Mouse (Mus musculus) spleen, postnatal 4 days (tissue): ENCODE results near the gene Medag.

ENCODE experiments used
- DNase-seq, 2 experiments: peaks; one replicate each; pipeline ENCODE4 v3.0.0; 2022; ENCODE audit warnings: low spot score in 2 of 2

Medag gene

GRCm38 (mm10) chr5:149382601-149383000 is 28.9 kb upstream of the Medag start:
- no peak for DNase-seq

- no peak for DNase-seq
Measured at GRCm38 (mm10) chr5:149385228-149385961, 26.2 kb upstream of the Medag start.

DNA sequence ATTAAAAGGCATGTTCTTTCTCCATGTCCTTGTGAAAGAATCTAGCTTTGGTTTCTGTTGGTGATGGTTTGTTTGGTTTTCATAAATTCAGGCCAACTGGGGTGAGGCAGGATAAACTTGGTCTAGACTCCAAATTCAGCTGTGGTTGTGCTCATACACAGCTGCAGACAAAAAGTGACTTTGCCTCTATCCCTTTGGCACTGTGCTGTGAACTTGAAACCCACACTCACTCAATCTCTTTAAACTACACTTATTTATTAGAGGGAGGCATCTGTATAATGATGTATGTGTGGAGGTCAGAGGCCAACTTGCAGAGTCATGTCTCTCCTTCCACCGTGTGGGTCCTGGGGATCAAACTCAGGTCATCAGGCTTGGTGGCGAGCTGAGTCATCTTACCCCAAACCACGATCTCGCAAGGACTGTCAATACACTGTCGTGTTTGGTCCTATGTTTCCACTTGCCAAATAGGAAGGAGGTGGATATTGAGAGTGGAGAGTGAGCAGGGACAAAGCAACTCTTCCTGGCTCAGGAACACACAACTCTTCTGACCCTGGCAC is 25.2 kb upstream of the Medag start:
- DNase-seq: no peak

GRCm38 (mm10) chr5:149388947-149389346 is 22.6 kb upstream of the Medag start:
- DNase-seq: no peak

GRCm38 (mm10) chr5:149389548-149390211 is 21.9 kb upstream of the Medag start:
- DNase-seq: no peak

GRCm38 (mm10) chr5:149391574-149392375 is 19.8 kb upstream of the Medag start:
- DNase-seq: no peak

DNA sequence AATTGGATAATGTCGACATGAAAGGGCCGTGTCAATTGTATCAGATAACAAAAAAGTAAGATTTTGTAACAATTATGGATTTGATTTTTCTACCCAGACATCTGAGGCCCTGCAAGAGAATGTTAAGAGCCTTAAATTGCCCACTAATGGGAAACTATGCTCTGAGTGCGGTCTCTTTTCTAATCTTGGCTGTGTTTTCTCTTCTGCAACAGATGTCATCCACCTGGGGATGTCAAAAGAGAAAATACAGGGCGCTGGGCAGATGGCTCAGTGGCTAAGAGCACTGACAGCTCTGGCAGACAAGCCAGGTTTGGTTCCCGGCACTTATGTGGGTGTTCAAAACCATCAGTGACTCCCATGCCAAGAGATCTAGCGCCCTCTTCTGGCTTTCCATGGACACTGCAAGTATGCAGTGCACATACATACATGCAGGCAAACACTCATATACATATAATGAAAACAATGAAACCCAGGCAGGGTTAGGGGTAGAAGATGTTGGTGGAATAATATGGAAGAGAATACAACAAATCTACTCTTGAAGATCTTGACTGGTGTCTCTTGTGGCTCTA is 19.0 kb upstream of the Medag start:
- DNase-seq: no peak

DNA sequence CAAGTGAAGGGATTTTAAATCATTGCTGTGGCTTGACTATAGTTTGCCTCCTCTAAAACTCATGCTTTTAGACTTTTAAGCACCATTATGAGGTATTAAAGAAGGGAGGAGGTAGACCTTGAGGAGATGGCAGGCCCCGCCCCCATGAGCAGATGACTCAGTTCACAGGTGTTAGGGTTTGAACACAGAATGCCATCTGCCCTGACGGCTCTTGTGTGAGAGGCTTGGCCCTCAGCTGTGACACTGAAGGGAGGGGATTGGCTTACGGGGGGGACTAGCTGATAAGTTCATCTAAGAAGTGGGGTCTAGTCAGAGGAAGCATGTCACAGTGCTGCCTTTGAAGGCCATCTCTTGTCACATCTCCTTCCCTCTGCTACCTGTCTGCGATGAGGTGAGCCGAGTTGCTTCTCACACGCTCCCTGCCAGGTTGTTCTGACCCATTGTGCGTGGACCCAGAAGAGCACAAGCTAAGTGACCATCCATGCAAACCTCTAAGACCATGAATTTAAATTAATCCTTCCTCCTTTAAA is 10.0 kb upstream of the Medag start:
- DNase-seq: no peak

- no peak for DNase-seq
Measured at GRCm38 (mm10) chr5:149402029-149402428, 9.5 kb upstream of the Medag start.

GRCm38 (mm10) chr5:149403386-149403785 is 8.2 kb upstream of the Medag start:
- no peak for DNase-seq

- no peak for DNase-seq
Measured at GRCm38 (mm10) chr5:149404710-149405109, 6.8 kb upstream of the Medag start.

GRCm38 (mm10) chr5:149406791-149407276 is 4.7 kb upstream of the Medag start:
- no peak for DNase-seq

- no peak for DNase-seq
Measured at GRCm38 (mm10) chr5:149409502-149409901, 2.0 kb upstream of the Medag start.

DNA sequence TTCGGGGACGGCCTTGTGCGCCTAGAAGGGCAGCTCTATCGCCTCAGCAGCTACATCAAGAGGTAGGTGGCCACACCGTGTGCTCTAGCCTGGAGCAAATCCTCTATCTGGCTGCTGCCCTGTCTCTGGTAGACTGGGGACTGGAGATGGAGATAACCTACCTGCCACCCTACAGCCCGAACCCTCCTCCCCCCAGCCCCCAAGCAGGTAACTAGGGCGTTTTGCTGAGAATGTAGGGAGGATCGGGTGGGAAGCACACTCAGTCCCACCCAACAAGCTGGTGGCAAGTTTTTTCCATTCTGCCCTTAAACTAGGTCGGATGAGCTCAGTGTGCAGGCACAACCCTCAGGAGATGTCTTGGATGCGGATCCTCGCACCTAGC is 636 bp downstream of the Medag start:
- DNase-seq: no peak

DNA sequence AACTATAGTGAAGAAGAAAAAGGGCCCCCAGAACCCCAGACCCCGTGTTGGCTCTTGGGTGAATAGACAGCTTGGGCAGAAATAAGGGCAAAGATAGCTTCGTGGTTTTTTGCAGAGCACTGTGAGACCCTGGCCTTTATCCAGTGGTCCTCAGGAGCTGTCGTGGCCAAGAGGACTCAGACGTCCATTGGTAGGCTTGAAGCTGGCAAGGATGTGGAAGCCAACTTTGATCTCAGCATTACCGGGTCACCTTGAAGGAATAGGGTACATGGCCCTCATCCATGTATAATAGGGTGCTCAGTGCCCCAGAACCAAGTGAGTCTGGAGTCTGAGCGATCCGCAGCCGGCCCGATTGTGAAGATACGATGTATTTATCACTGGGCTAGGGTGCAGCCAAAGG is 1.1 kb downstream of the Medag start:
- DNase-seq: no peak

DNA sequence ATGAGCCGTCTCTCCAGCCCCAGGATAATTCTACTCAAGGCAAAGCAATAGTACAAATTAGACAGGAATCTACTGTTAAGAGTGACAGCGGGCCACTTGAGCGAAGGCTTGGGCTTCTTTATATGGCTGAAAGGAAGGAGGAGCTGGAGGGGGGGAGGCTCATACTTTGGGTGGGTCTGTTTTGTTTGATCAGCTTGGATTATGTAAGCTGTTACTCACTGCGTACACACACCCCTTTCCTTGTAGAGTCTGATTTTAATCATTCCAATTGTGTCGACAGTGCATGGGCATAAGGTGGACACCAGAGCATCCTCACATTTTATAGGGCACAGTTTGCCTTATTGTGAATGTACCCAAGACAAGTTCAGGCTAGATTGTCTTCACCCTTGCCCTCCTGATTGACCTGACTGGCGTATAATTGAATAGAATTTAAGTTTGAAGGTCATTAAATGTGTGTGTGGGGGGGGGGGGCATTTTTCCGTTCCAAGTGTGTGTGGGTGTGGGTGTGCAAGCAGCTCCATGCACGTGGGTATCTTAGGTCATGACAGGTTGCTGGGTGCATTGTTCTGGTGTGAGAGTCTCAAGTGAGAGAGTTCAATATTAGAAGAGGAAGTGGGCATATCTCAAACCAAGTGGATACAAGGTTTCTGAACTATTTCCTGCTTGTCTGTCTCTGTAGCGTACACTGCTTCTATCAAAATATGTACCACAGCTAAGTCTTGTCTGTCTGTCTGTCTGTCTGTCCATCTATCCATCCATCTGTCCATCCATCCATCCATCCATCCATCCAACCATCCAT is 3.0 kb downstream of the Medag start:
- no peak for DNase-seq

GRCm38 (mm10) chr5:149417381-149417780 is 5.8 kb downstream of the Medag start:
- no peak for DNase-seq

DNA sequence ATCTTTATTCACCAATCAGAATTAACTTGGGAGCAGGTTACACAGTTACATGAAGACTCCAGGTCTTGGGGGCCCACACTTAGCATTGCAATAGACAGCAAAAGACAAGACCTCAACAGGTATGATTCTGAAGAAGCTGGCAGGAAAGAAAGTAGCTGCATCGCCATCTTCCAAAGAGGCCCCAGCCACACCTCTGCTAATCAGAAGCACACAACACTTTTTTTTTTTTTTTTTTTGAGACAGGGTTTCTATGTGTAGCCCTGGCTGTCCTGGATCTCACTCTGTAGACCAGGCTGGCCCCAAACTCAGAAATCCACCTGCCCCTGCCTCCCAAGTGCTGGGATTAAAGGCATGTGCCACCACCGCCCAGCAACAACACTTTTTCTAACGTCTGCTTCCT is 15.0 kb downstream of the Medag start:
- no peak for DNase-seq

- DNase-seq: no peak
Measured at GRCm38 (mm10) chr5:149427277-149428060, 15.9 kb downstream of the Medag start.

GRCm38 (mm10) chr5:149428347-149428746 is 16.8 kb downstream of the Medag start:
- DNase-seq: peak; percentile 42 to 70
